Mouse (Mus musculus): ENCODE measurements at regions not wholly inside any gene's neighbourhood (a gene's known extent, or its start where the extent isn't known, plus 50 kb on each side); places are given as distances from the start of the nearest gene placed in this dataset.

DNA sequence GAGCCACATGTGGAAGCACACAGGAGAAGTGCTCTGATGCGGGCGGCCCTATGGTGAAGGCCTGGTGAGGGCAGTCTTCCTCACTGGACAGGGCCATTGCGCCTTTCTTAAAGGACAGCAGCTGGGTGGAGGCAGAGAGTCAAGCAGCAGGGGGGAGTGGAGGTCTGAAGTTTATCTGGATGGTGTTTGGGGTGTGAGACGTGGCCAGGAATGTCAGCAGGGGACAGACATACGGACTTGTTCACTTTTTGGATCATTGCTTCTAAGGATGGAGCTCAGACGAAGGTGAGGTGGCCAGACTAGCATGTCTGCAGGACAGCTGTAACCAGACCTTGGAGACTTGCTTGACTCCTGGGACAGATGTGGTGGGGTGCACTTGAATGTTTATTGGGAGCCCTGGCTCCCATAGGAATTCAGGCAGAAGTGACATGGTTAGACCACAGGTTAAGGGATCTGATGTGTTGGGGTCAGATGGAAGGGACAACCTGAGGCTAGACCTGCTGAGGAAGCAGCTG is 86.0 kb upstream of the Gm26897 start:
- Histone ChIP-seq H3K9me3 (ENCODE audit: control insufficient read depth, low read length) (no peaks in the 10 kb centered on the region), H3K36me3 (ENCODE audit: control insufficient read depth, insufficient read depth, low read length) (no peaks in the 10 kb centered on the region), H3K27ac (ENCODE audit: low read depth, low read length) (no peak overlapping the region), H3K27me3 (replicated peaks; ENCODE audit: control insufficient read depth, insufficient read depth, low read length) (no peaks in the 10 kb centered on the region; the same call in 1 of the 2 replicates), H3K4me1 (replicated peaks; ENCODE audit: control insufficient read depth, insufficient read depth, low read length) (no peaks in the 10 kb centered on the region), H3K4me3 (ENCODE audit: low read depth, low read length) (no peak overlapping the region), H3K4me2 (no peak overlapping the region), H3K9ac (ENCODE audit: low read depth, low read length) (no peak overlapping the region)
- ATAC-seq (replicated peaks; ENCODE audit: low FRiP score), result no peak
- DNase-seq (ENCODE audit: low spot score), result no peak
- 73% methylated on average over 6 of the region's 6 CpGs for WGBS

DNA sequence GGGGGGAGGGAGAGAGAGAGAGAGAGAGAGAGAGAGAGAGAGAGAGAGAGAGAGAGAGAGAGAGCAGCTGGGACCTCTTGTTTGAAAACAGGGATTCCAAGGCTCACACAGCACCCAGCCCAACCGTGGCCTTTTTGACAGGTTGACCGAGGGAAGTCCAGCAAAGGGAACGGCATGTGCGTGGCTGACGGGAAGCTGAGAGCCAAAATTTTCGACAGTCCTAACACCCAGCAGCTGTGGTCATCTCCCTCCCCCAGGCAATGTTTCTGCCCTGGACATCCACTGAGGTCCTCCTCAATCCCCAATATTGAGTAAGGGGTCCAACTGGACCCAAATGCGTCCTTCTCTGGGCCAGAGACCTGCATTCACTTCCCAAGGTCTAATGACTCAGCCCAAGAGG is 85.2 kb upstream of the Gm26897 start:
- Histone ChIP-seq H3K27ac (ENCODE audit: low read depth, low read length) (no peak overlapping the region), H3K4me3 (ENCODE audit: low read depth, low read length) (no peak overlapping the region)
- 64% methylated on average over 7 of the region's 7 CpGs for WGBS

DNA sequence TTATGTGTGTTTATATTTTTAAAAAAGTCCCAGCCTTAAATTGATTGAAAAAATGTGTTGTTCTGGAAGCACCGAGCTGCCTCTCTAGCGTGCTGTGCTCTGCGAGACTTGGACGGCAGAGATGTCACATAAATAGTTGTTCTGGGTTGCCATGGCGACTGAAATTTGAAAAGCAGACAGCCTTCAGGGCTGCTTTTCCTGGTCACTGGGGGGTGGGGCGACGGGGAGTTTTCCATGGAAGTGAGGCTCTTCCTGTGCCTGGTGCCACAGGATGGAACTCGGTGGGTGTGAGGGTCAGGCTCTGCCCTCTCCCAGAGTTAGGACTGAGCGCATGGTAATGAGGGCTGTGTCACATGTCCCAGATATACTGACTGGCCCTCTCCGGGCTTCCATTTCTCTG is 84.7 kb upstream of the Gm26897 start:
- Histone ChIP-seq H3K9me3 (ENCODE audit: control insufficient read depth, low read length) (no peaks in the 10 kb centered on the region), H3K27ac (ENCODE audit: low read depth, low read length) (no peak overlapping the region), H3K9ac (ENCODE audit: low read depth, low read length) (no peak overlapping the region), H3K4me2 (no peak overlapping the region), H3K36me3 (ENCODE audit: control insufficient read depth, insufficient read depth, low read length) (no peaks in the 10 kb centered on the region), H3K4me1 (replicated peaks; ENCODE audit: control insufficient read depth, insufficient read depth, low read length) (no peaks in the 10 kb centered on the region), H3K27me3 (replicated peaks; ENCODE audit: control insufficient read depth, insufficient read depth, low read length) (no peaks in the 10 kb centered on the region; the same call in 1 of the 2 replicates), H3K4me3 (ENCODE audit: low read depth, low read length) (no peak overlapping the region)
- WGBS, result 54% methylated on average over 10 of the region's 10 CpGs
- ATAC-seq (replicated peaks; ENCODE audit: low FRiP score) (no peak), DNase-seq (ENCODE audit: low spot score) (no peak)

More for the DNA sequence above, 85.2 kb upstream of the Gm26897 start:
- no peak for DNase-seq (ENCODE audit: low spot score)
- Histone ChIP-seq H3K4me1 (replicated peaks; ENCODE audit: control insufficient read depth, insufficient read depth, low read length) (no peaks in the 10 kb centered on the region), H3K9me3 (ENCODE audit: control insufficient read depth, low read length) (no peaks in the 10 kb centered on the region), H3K4me2 (no peak overlapping the region), H3K9ac (ENCODE audit: low read depth, low read length) (no peak overlapping the region), H3K27me3 (replicated peaks; ENCODE audit: control insufficient read depth, insufficient read depth, low read length) (no peaks in the 10 kb centered on the region; the same call in 1 of the 2 replicates), H3K36me3 (ENCODE audit: control insufficient read depth, insufficient read depth, low read length) (no peaks in the 10 kb centered on the region)
- ATAC-seq (replicated peaks; ENCODE audit: low FRiP score), result no peak

DNA sequence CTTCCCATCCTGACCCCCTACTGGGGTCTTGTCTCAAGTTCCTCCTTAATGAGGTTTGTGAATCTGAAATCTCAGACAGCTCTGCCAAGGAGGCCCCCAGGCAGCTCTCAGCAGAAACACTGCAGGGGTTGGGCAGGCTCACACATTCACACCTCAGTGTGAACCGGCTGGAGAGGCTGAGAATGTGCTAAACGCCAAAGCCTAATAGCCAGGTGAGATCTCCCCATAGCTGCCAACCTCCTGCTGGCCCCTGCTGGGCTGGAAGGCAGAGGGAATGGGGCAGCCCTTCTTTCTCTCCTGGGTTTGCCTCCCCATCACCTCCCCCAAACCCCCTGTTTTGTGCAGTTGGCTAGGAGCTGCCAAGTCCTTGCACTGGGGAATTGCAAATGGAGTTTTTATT is 81.3 kb upstream of the Gm26897 start:
- Histone ChIP-seq H3K4me2 (no peak overlapping the region), H3K4me1 (replicated peaks; ENCODE audit: control insufficient read depth, insufficient read depth, low read length) (no peaks in the 10 kb centered on the region), H3K4me3 (ENCODE audit: low read depth, low read length) (no peak overlapping the region), H3K27ac (ENCODE audit: low read depth, low read length) (no peak overlapping the region), H3K9me3 (ENCODE audit: control insufficient read depth, low read length) (no peaks in the 10 kb centered on the region), H3K27me3 (replicated peaks; ENCODE audit: control insufficient read depth, insufficient read depth, low read length) (no peaks in the 10 kb centered on the region; the same call in 1 of the 2 replicates), H3K9ac (ENCODE audit: low read depth, low read length) (no peak overlapping the region), H3K36me3 (ENCODE audit: control insufficient read depth, insufficient read depth, low read length) (no peaks in the 10 kb centered on the region)
- 9% methylated on average over 2 of the region's 2 CpGs for WGBS
- DNase-seq (ENCODE audit: low spot score) (no peak), ATAC-seq (replicated peaks; ENCODE audit: low FRiP score) (no peak)

DNA sequence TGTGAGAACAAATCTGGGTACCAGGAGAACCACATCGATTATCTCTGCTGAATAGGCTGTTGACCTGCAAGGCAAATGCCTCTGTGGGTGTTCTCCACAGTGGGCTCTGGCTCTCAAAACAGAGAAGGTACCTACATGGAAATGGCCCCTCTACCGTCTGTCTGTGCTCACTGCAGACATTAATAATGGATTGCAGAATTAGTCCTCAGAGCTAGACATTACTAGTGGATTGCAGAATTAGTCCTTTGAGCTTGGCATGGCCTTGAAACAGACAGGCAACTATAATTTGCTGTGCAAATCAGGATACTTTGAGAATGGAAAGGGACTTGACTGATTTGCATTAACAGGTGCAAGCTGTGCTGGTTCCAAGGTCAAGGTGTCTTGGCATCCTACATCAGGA is 77.3 kb upstream of the Gm26897 start:
- H3K9ac ChIP-seq (ENCODE audit: low read depth, low read length), result no peak overlapping the region
- no peak overlapping the region for H3K4me3 ChIP-seq (ENCODE audit: low read depth, low read length)
- H3K4me1 ChIP-seq (replicated peaks; ENCODE audit: control insufficient read depth, insufficient read depth, low read length), result no peaks in the 10 kb centered on the region
- no peaks in the 10 kb centered on the region for H3K27me3 ChIP-seq (replicated peaks; ENCODE audit: control insufficient read depth, insufficient read depth, low read length)
- no peak overlapping the region for H3K4me2 ChIP-seq
- no peaks in the 10 kb centered on the region for H3K9me3 ChIP-seq (ENCODE audit: control insufficient read depth, low read length)
- DNase-seq (ENCODE audit: low spot score) (no peak), ATAC-seq (replicated peaks; ENCODE audit: low FRiP score) (no peak)
- H3K27ac ChIP-seq (ENCODE audit: low read depth, low read length), result no peak overlapping the region
- 53% methylated on average over 2 of the region's 2 CpGs for WGBS
- no peaks in the 10 kb centered on the region for H3K36me3 ChIP-seq (ENCODE audit: control insufficient read depth, insufficient read depth, low read length)

DNA sequence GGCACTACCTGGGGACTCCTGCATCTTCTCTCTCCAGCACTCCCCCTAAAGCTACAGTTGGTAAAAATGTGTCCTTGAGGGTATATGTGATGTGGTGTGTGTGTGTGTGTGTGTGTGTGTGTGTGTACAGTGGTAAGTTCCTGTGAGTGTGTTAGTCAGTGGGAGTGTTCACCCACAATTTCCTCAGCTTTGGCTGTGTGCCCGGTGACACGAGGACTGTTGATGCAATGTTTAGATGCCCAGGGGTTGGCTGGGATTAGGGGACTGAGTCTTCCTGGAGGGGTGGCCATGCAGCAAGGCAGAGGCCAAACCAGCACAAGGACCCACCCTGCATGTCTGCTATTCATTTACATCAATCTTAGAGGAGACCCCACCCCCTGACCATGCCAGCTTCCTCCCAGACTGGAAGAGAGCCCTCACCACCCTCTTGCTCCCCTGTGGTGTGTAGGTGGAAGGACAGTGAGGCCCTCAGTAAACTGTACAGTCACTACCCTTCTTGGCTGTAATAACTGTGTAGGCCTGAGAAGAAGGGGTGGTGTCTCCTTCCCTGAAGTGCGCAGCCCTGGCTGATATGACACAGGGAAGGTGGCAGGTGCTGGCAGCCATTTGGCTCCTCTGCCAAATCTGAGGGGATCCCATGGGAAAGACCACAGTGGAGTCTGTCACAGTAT is 75.8 kb upstream of the Gm26897 start:
- no peaks in the 10 kb centered on the region for H3K36me3 ChIP-seq (ENCODE audit: control insufficient read depth, insufficient read depth, low read length)
- H3K4me3 ChIP-seq (ENCODE audit: low read depth, low read length), result no peak overlapping the region
- ATAC-seq (replicated peaks; ENCODE audit: low FRiP score) (no peak), DNase-seq (ENCODE audit: low spot score) (no peak)
- H3K4me1 ChIP-seq (replicated peaks; ENCODE audit: control insufficient read depth, insufficient read depth, low read length), result no peaks in the 10 kb centered on the region
- WGBS, result 85% methylated on average over 3 of the region's 3 CpGs
- no peaks in the 10 kb centered on the region for H3K27me3 ChIP-seq (replicated peaks; ENCODE audit: control insufficient read depth, insufficient read depth, low read length)
- no peak overlapping the region for H3K9ac ChIP-seq (ENCODE audit: low read depth, low read length)
- no peaks in the 10 kb centered on the region for H3K9me3 ChIP-seq (ENCODE audit: control insufficient read depth, low read length)
- no peak overlapping the region for H3K27ac ChIP-seq (ENCODE audit: low read depth, low read length)
- no peak overlapping the region for H3K4me2 ChIP-seq

DNA sequence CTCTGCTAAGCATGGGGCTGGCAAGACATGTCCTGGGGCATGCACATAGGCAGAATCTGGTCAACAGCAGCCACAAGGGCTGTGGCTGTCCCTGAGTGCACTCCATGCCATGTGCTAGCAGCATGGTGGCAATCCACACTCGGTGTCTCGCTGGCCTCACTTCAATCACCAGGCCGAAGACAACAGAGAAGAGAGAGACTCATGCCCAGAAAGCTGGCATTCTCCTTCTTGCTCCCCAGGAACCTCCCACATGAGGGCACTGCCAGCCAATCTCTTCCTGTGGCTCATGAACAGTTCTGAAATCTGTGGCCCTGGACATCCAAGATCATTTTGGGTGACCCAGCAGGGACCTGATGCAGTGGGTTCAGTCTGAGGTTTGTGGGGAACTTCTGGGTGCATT is 74.5 kb upstream of the Gm26897 start:
- H3K4me2 ChIP-seq, result no peak overlapping the region
- no peak for ATAC-seq (replicated peaks; ENCODE audit: low FRiP score)
- H3K27me3 ChIP-seq (replicated peaks; ENCODE audit: control insufficient read depth, insufficient read depth, low read length), result no peaks in the 10 kb centered on the region
- H3K4me1 ChIP-seq (replicated peaks; ENCODE audit: control insufficient read depth, insufficient read depth, low read length), result no peaks in the 10 kb centered on the region
- no peak for DNase-seq (ENCODE audit: low spot score)
- 77% methylated on average over 3 of the region's 3 CpGs for WGBS
- H3K36me3 ChIP-seq (ENCODE audit: control insufficient read depth, insufficient read depth, low read length), result no peaks in the 10 kb centered on the region
- H3K4me3 ChIP-seq (ENCODE audit: low read depth, low read length), result no peak overlapping the region
- no peak overlapping the region for H3K9ac ChIP-seq (ENCODE audit: low read depth, low read length)
- H3K27ac ChIP-seq (ENCODE audit: low read depth, low read length), result no peak overlapping the region
- no peaks in the 10 kb centered on the region for H3K9me3 ChIP-seq (ENCODE audit: control insufficient read depth, low read length)

DNA sequence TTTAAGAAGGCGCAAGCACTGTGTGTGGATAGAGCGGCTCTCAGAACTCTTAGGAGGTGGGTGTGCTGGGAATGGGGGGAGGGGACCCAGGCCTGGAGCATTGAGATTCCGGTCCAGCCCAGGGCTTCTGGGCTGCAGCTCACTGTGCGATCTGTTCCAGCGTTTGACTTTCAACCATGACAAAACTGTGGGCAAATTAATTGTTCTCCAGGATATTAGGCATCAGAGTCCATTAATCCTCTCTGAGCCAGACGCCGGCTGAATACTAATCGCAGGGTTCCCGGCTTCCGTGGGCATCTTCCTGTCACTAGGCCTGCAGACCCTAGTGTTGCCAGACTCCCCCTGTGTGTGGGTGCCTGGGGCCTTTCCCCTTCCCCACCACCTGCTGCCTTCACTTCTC is 73.3 kb upstream of the Gm26897 start:
- Histone ChIP-seq H3K9me3 (ENCODE audit: control insufficient read depth, low read length) (no peaks in the 10 kb centered on the region), H3K4me3 (ENCODE audit: low read depth, low read length) (no peak overlapping the region), H3K4me2 (no peak overlapping the region), H3K27ac (ENCODE audit: low read depth, low read length) (no peak overlapping the region), H3K9ac (ENCODE audit: low read depth, low read length) (no peak overlapping the region), H3K4me1 (replicated peaks; ENCODE audit: control insufficient read depth, insufficient read depth, low read length) (no peaks in the 10 kb centered on the region), H3K27me3 (replicated peaks; ENCODE audit: control insufficient read depth, insufficient read depth, low read length) (peaks cover 4% of the 10 kb centered on the region; the same call in 1 of the 2 replicates), H3K36me3 (ENCODE audit: control insufficient read depth, insufficient read depth, low read length) (no peaks in the 10 kb centered on the region)
- DNase-seq (ENCODE audit: low spot score) (no peak), ATAC-seq (replicated peaks; ENCODE audit: low FRiP score) (no peak)
- WGBS, result 66% methylated on average over 10 of the region's 10 CpGs

DNA sequence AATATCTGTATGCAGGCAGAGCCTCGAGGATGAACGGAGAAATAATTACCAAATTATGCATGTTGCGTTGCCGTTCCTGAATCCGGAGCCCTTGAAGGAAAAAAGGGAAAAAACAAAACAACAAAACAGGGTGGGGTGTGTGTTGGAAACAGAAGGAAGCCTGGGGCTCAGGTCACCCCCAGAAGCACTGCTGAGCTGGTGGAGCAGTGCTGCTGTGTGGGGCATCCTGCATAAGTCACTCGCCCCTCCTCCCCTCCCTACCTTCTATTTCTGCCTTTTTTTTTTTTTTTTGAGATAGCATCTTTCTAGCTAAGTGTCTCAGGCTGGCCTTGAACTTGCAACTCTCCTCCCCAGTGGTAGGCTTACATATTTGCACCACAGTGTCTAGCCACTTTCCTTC is 72.8 kb upstream of the Gm26897 start:
- H3K27me3 ChIP-seq (replicated peaks; ENCODE audit: control insufficient read depth, insufficient read depth, low read length), result peaks cover 4% of the 10 kb centered on the region; the same call in 1 of the 2 replicates

More for the DNA sequence above, 72.8 kb upstream of the Gm26897 start:
- no peaks in the 10 kb centered on the region for H3K36me3 ChIP-seq (ENCODE audit: control insufficient read depth, insufficient read depth, low read length)
- no peaks in the 10 kb centered on the region for H3K4me1 ChIP-seq (replicated peaks; ENCODE audit: control insufficient read depth, insufficient read depth, low read length)
- WGBS, result 81% methylated on average over 6 of the region's 6 CpGs
- no peaks in the 10 kb centered on the region for H3K9me3 ChIP-seq (ENCODE audit: control insufficient read depth, low read length)
- DNase-seq (ENCODE audit: low spot score), result no peak
- no peak overlapping the region for H3K4me2 ChIP-seq
- no peak for ATAC-seq (replicated peaks; ENCODE audit: low FRiP score)
- H3K4me3 ChIP-seq (ENCODE audit: low read depth, low read length), result no peak overlapping the region
- H3K27ac ChIP-seq (ENCODE audit: low read depth, low read length), result no peak overlapping the region
- no peak overlapping the region for H3K9ac ChIP-seq (ENCODE audit: low read depth, low read length)

All from liver, embryonic 11.5 days (tissue).